Mouse (Mus musculus) hindbrain, embryonic 10.5 days (tissue): Measurements from ENCODE around the gene Traf4. TPM values are rescaled to one million over a fixed set of nuclear protein-coding genes. Genes with fewer than 3 reads are reported as not detected.

Experiments
- DNase-seq: peaks from one replicate; pipeline ENCODE4 v3.0.0-alpha.2; 2017; ENCODE audit warnings: low spot score
- H3K27ac ChIP-seq: fragments of 300-500 bp; sonication (generic); 2 replicates; pipeline ENCODE4 v1.5.1; 2016; ENCODE audit warnings: mild to moderate bottlenecking, moderate library complexity
- H3K27me3 ChIP-seq: fragments of 300-500 bp; sonication (generic); 2 replicates; pipeline ENCODE4 v1.6.1; 2016; ENCODE audit warnings: mild to moderate bottlenecking; ENCODE audit not compliant: poor library complexity, insufficient read depth, severe bottlenecking
- H3K36me3 ChIP-seq: fragments of 300-500 bp; sonication (generic); 2 replicates; pipeline ENCODE4 v1.6.1; 2016; ENCODE audit warnings: mild to moderate bottlenecking, moderate library complexity
- H3K4me1 ChIP-seq: fragments of 300-500 bp; sonication (generic); replicated peaks from 2 replicates; pipeline ENCODE4 v1.6.1; 2016; ENCODE audit warnings: mild to moderate bottlenecking
- H3K4me3 ChIP-seq: fragments of 300-500 bp; sonication (generic); 2 replicates; pipeline ENCODE4 v1.5.1; 2016; ENCODE audit warnings: mild to moderate bottlenecking, moderate library complexity
- H3K9me3 ChIP-seq: fragments of 300-500 bp; sonication (generic); 2 replicates; pipeline ENCODE4 v1.6.1; 2016; ENCODE audit warnings: mild to moderate bottlenecking, moderate library complexity
- WGBS: fragments of 180-500 bp; shearing (Covaris S2); methylation state at CpG from one replicate; pipeline ENCODE4 v1.1.7; 2016; 5-methylcytosine and 5-hydroxymethylcytosine counted together
- polyA plus RNA-seq: library from polyadenylated mRNA; unstranded; fragments of >200 nt; fragmentation: Nextera tagmentation; extraction: Ambion mirVana; gene quantifications from 2 replicates; pipeline ENCODE4 v1.2.1, GENCODE M21; 2016

The Traf4 gene
- polyA plus RNA-seq, 1 experiment from 2014 or later = 163 TPM

GRCm38 (mm10) chr11:78160675-78161074 lies 4.7 kb downstream of the Traf4 start:
- Histone ChIP-seq H3K9me3 (no peaks in the 10 kb centered on the region), H3K36me3 (peaks cover 80% of the 10 kb centered on the region), H3K27ac (no peak overlapping the region), H3K27me3 (no peaks in the 10 kb centered on the region), H3K4me3 (peak overlapping the region; percentile 4; the same call in 1 of the 2 replicates), H3K4me1 (peaks cover 47% of the 10 kb centered on the region)
- DNase-seq = no peak
- 90% methylated on average over 3 of the region's 3 CpGs for WGBS

- WGBS = 91% methylated on average over 18 of the region's 18 CpGs
- Histone ChIP-seq H3K36me3 (peaks cover 85% of the 10 kb centered on the region), H3K4me1 (peaks cover 45% of the 10 kb centered on the region), H3K9me3 (no peaks in the 10 kb centered on the region), H3K27me3 (no peaks in the 10 kb centered on the region), H3K4me3 (no peak overlapping the region), H3K27ac (no peak overlapping the region)
- DNase-seq = no peak
These were observed 5.2 kb downstream of the Traf4 start for GRCm38 (mm10) chr11:78160171-78160570.

GRCm38 (mm10) chr11:78159557-78159956 lies 5.8 kb downstream of the Traf4 start:
- Histone ChIP-seq H3K27me3 (no peaks in the 10 kb centered on the region), H3K36me3 (peaks cover 91% of the 10 kb centered on the region), H3K27ac (no peak overlapping the region), H3K4me3 (peak overlapping the region; percentile 12; the same call in 1 of the 2 replicates), H3K9me3 (no peaks in the 10 kb centered on the region), H3K4me1 (peaks cover 45% of the 10 kb centered on the region)
- WGBS = 83% methylated on average over 7 of the region's 7 CpGs
- DNase-seq = no peak

DNA sequence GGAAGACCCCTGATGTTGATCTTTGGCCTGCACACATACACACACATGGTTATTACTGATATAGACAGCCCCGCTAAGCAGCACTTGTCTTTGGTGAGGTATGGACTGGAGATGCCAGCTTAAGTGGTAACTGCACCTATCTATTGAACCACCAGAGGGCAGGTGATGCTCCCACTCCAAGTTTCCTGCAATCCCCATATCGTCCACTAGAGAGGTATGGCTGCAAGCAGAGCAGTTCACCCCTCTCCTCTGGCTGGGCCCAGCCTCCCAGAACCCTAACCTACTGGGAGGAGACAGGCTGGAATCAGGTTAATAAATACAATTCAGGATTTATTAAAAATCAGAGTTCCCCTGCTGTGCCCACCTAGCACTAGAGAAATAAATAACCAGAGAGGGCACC lies 6.3 kb downstream of the Traf4 start:
- DNase-seq = peak; percentile 75
- Histone ChIP-seq H3K27ac (no peak overlapping the region), H3K27me3 (no peaks in the 10 kb centered on the region), H3K4me3 (peak overlapping the region; percentile 12; the same call in 1 of the 2 replicates), H3K36me3 (peaks cover 96% of the 10 kb centered on the region), H3K9me3 (no peaks in the 10 kb centered on the region), H3K4me1 (peaks cover 45% of the 10 kb centered on the region)
- 32% methylated on average over 2 of the region's 2 CpGs for WGBS

- no peaks in the 10 kb centered on the region for H3K27me3 ChIP-seq
- no peak for DNase-seq
- peaks cover 23% of the 10 kb centered on the region for H3K4me1 ChIP-seq
- H3K36me3 ChIP-seq = peaks cover 99% of the 10 kb centered on the region
- H3K27ac ChIP-seq = no peak overlapping the region
- no peak overlapping the region for H3K4me3 ChIP-seq
- WGBS = 80% methylated on average over 6 of the region's 6 CpGs
- no peaks in the 10 kb centered on the region for H3K9me3 ChIP-seq
These were observed 9.2 kb downstream of the Traf4 start for GRCm38 (mm10) chr11:78156156-78156699.

DNA sequence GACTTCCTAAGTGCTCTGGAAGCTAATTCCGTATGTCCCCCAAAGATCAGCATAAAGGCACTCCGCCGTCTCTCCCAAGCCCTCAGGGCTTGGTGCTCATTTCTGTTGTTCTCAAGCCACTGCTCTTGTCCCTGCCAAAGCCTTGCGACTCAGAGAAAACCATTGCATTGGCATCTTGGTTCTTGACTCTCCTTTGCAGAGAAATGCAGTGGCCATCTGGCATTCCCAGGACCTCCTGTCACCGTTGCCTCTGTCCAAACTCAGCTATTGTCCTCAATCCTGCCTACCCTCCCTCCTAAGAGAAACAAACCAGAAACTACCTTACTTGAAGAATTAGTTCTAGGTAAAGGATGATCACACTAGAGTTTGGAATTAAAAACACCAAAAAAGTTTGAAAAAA lies 9.7 kb downstream of the Traf4 start:
- Histone ChIP-seq H3K9me3 (no peaks in the 10 kb centered on the region), H3K27me3 (no peaks in the 10 kb centered on the region), H3K27ac (no peak overlapping the region), H3K4me3 (no peak overlapping the region), H3K4me1 (peaks cover 18% of the 10 kb centered on the region), H3K36me3 (peaks cover 99% of the 10 kb centered on the region)
- no peak for DNase-seq
- 81% methylated on average over 5 of the region's 5 CpGs for WGBS

GRCm38 (mm10) chr11:78153778-78154177 lies 11.6 kb downstream of the Traf4 start:
- Histone ChIP-seq H3K4me1 (0 out of 2 replicates have a peak, but pooled peaks cover 9% of the 10 kb centered on the region), H3K27ac (no peak overlapping the region), H3K36me3 (peaks cover 99% of the 10 kb centered on the region), H3K4me3 (no peak overlapping the region), H3K27me3 (no peaks in the 10 kb centered on the region), H3K9me3 (no peaks in the 10 kb centered on the region)
- 86% methylated on average over 13 of the region's 13 CpGs for WGBS
- DNase-seq = no peak

DNA sequence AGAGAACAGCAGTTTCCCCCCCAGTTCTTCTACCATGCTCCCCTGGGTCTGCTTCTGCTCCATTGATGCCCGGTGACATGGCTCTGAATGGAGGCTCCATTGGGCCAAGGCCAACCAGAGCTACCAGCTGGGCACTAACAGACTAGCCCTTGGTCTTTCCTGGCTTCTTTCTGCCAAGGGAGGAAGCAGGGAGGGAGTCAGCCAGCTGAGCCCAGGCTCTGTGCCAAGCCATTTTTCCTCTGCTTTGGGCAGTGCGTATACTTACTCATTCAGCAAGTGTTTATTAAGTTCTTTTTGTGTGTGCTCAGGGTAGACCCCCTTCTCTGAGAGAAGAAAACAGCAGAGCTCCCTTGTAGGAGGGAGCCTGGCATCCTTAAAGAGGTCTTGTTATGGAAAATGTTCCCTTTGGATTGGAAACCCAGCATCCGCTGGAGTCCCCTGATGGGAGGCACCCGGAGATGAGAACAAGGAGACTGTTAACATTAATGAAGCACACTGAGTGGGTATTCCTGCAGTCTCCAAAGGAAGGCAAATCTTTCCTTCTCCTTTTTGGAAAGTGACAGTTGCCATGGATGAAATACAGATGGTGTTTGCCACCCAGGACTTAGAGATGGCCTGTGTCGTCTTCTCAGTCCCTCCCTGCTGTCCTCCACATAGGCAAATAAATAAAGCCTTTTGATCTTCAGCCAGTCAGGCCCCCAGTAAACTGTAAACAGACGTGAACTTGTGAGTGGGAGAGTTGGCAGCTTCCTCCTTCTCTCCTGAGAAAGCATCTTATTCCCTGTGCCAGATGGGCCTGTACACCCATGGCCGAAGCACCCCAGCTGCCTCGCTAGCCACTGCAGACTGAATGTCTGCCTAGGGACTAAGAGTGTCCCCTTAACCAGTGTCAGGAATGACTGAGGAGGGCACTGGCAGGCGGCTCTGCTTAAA lies 12.8 kb downstream of the Traf4 start:
- 82% methylated on average over 9 of the region's 9 CpGs for WGBS
- H3K4me3 ChIP-seq = no peak overlapping the region

DNA sequence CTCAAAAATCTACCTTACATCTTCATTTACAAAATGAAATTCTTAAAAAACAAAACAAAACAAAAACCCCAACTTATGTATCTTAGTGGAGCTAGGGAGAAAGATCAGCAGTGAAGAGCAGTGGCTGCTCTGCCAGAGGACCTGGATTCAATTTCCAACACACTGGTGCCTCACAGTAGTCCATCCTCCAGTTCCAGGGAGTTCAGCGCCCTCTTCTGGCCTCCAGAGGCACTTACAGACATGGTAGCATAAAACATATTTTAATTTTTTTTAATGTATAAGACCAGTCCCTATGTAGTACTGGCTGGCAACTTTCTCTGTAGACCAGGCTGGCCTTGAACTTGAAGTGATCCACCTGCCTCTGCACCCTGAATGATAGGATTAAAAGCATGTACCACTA lies 14.2 kb downstream of the Traf4 start:
- 31% methylated on average over 1 of the region's 1 CpGs for WGBS
- Histone ChIP-seq H3K9me3 (no peaks in the 10 kb centered on the region), H3K27ac (no peak overlapping the region), H3K4me3 (no peak overlapping the region), H3K36me3 (peaks cover 97% of the 10 kb centered on the region), H3K27me3 (no peaks in the 10 kb centered on the region), H3K4me1 (0 out of 2 replicates have a peak, but pooled peaks cover 5% of the 10 kb centered on the region)
- DNase-seq = no peak

More for the DNA sequence above, 12.8 kb downstream of the Traf4 start:
- Histone ChIP-seq H3K27ac (no peak overlapping the region), H3K27me3 (no peaks in the 10 kb centered on the region), H3K4me1 (0 out of 2 replicates have a peak, but pooled peaks cover 6% of the 10 kb centered on the region), H3K36me3 (peaks cover 97% of the 10 kb centered on the region), H3K9me3 (no peaks in the 10 kb centered on the region)
- DNase-seq = no peak

- no peaks in the 10 kb centered on the region for H3K27me3 ChIP-seq
- no peak overlapping the region for H3K4me3 ChIP-seq
- peaks cover 89% of the 10 kb centered on the region for H3K36me3 ChIP-seq
- H3K4me1 ChIP-seq = 0 out of 2 replicates have a peak, but pooled peaks cover 3% of the 10 kb centered on the region
- no peak overlapping the region for H3K27ac ChIP-seq
- H3K9me3 ChIP-seq = no peaks in the 10 kb centered on the region
- no peak for DNase-seq
- WGBS = 91% methylated on average over 6 of the region's 6 CpGs
These were observed 18.5 kb downstream of the Traf4 start for GRCm38 (mm10) chr11:78146707-78147543.

- 0 out of 2 replicates have a peak, but pooled peaks cover 3% of the 10 kb centered on the region for H3K4me1 ChIP-seq
- no peak for DNase-seq
- H3K27ac ChIP-seq = no peak overlapping the region
- no peak overlapping the region for H3K4me3 ChIP-seq
- 92% methylated on average over 5 of the region's 5 CpGs for WGBS
- no peaks in the 10 kb centered on the region for H3K27me3 ChIP-seq
- peaks cover 82% of the 10 kb centered on the region for H3K36me3 ChIP-seq
- H3K9me3 ChIP-seq = no peaks in the 10 kb centered on the region
These were observed 19.2 kb downstream of the Traf4 start for GRCm38 (mm10) chr11:78146168-78146567.

- Histone ChIP-seq H3K27me3 (no peaks in the 10 kb centered on the region), H3K9me3 (no peaks in the 10 kb centered on the region), H3K4me1 (0 out of 2 replicates have a peak, but pooled peaks cover 3% of the 10 kb centered on the region), H3K36me3 (peaks cover 58% of the 10 kb centered on the region), H3K4me3 (no peak overlapping the region), H3K27ac (no peak overlapping the region)
- DNase-seq = no peak
- WGBS = 85% methylated on average over 2 of the region's 2 CpGs
These were observed 21.9 kb downstream of the Traf4 start for GRCm38 (mm10) chr11:78143520-78143919.
